14 mouse cellular contexts compared by ENCODE assay signal in genomic region chr1:25179860-25180582, GRCm38 (mm10).
DNase-seq lines count a peak whose midpoint lies in the region.
"Had no signal": no experiment of that assay in that cellular context is flagged by ENCODE, and none has a peak within 500 bp of the region (broad histone marks: within the 10 kb centered on the region; RNA-seq: fewer than 3 reads in every experiment).

No protein-coding gene starts in this region.

- no peak overlapping the region for H3K4me3 ChIP-seq in forebrain, embryonic 10.5 days
- no peak overlapping the region for H3K4me3 ChIP-seq in embryonic facial prominence, embryonic 10.5 days
- H3K4me3 ChIP-seq: erythroblast, embryonic 14.5 days; heart, embryonic 13.5 days had no signal

- H3K9me3 ChIP-seq in forebrain, embryonic 10.5 days: 0 out of 2 replicates have a peak, but pooled peaks cover 3% of the 10 kb centered on the region
- H3K9me3 ChIP-seq in embryonic facial prominence, embryonic 10.5 days: no peaks in the 10 kb centered on the region
- H3K9me3 ChIP-seq: heart, embryonic 13.5 days had no signal

- peak; percentile 65 for DNase-seq in right cerebral cortex, postnatal 25 days
- DNase-seq in right cerebral cortex, postnatal 36 days (ENCODE audit: low spot score in 2 of 2): no peak
- DNase-seq in forebrain, embryonic 10.5 days (ENCODE audit: extremely low spot score, low spot score): no peak
- peak; percentile 28 to 63 for DNase-seq in left cerebral cortex, postnatal 14 days (ENCODE audit: low spot score in 2 of 2)
- peak; percentile 8 for DNase-seq in right cerebral cortex, postnatal 4 days
- DNase-seq in gastrocnemius, postnatal 25 days: no peak
- no peak for DNase-seq in heart, adult 18-20 months
- no peak for DNase-seq in embryonic facial prominence, embryonic 10.5 days (ENCODE audit: low spot score)
- DNase-seq: kidney, adult 2 months; lung, adult 2 months; spleen, adult 18-20 months; thymus, postnatal 4 days had no signal

- H3K36me3 ChIP-seq in forebrain, embryonic 10.5 days (replicated peaks): no peaks in the 10 kb centered on the region
- no peaks in the 10 kb centered on the region for H3K36me3 ChIP-seq in embryonic facial prominence, embryonic 10.5 days (replicated peaks)
- H3K36me3 ChIP-seq: heart, embryonic 13.5 days had no signal

- intact Hi-C loops in left cerebral cortex, postnatal 14 days (cut with DNase I): no loop called here

- H3K27me3 ChIP-seq in forebrain, embryonic 10.5 days (ENCODE audit: poor library complexity, severe bottlenecking): no peaks in the 10 kb centered on the region
- H3K27me3 ChIP-seq in embryonic facial prominence, embryonic 10.5 days (replicated peaks; ENCODE audit: low read depth, poor library complexity, severe bottlenecking): no peaks in the 10 kb centered on the region
- H3K27me3 ChIP-seq: heart, embryonic 13.5 days had no signal

- H3K4me1 ChIP-seq in forebrain, embryonic 10.5 days: peaks cover 42% of the 10 kb centered on the region
- peaks cover 29% of the 10 kb centered on the region for H3K4me1 ChIP-seq in embryonic facial prominence, embryonic 10.5 days
- H3K4me1 ChIP-seq: heart, embryonic 13.5 days had no signal

- peak overlapping the region; percentile 69 for H3K27ac ChIP-seq in forebrain, embryonic 10.5 days
- H3K27ac ChIP-seq in embryonic facial prominence, embryonic 10.5 days (replicated peaks): no peak overlapping the region
- H3K27ac ChIP-seq: heart, embryonic 13.5 days had no signal

- WGBS in forebrain, embryonic 10.5 days: 36% methylated on average over 9 of the region's 9 CpGs
- WGBS in embryonic facial prominence, embryonic 10.5 days: 48% methylated on average over 9 of the region's 9 CpGs

Comparison
In these comparisons a context has a peak if more than half of its experiments do, and no peak if none do; other contexts are left out.
1. DNase-seq: peak in right cerebral cortex, postnatal 25 days (single experiment), left cerebral cortex, postnatal 14 days (2 of 2) and right cerebral cortex, postnatal 4 days (single experiment); none in right cerebral cortex, postnatal 36 days (0 of 2), forebrain, embryonic 10.5 days (single experiment), gastrocnemius, postnatal 25 days (single experiment), heart, adult 18-20 months (0 of 2) and embryonic facial prominence, embryonic 10.5 days (single experiment).